Mouse (Mus musculus): ENCODE data around the gene Pitx1.

Pitx1 gene

GRCm38 (mm10) chr13:55836142-55836625 is at the start of gene Pitx1:
Pitx1 (minus strand) TSS chr13:55836192.
- no peak for DNase-seq

- DNase-seq: no peak
Observed at GRCm38 (mm10) chr13:55881431-55882202, 45.6 kb upstream of the Pitx1 start.

- DNase-seq: no peak
Observed at GRCm38 (mm10) chr13:55878353-55878752, 42.4 kb upstream of the Pitx1 start.

- no peak for DNase-seq
Observed at GRCm38 (mm10) chr13:55871410-55871809, 35.4 kb upstream of the Pitx1 start.

GRCm38 (mm10) chr13:55870001-55870400 is 34.0 kb upstream of the Pitx1 start:
- DNase-seq: peak in 1 of 2 experiments; percentile 8

- no peak for DNase-seq
Observed at GRCm38 (mm10) chr13:55867540-55868103, 31.6 kb upstream of the Pitx1 start.

- DNase-seq: no peak
Observed at GRCm38 (mm10) chr13:55860483-55860882, 24.5 kb upstream of the Pitx1 start.

- no peak for DNase-seq
Observed at GRCm38 (mm10) chr13:55858463-55858862, 22.5 kb upstream of the Pitx1 start.

- DNase-seq: no peak
Observed at GRCm38 (mm10) chr13:55855793-55856192, 19.8 kb upstream of the Pitx1 start.

GRCm38 (mm10) chr13:55852205-55852604 is 16.2 kb upstream of the Pitx1 start:
- DNase-seq: no peak

- DNase-seq: no peak
Observed at GRCm38 (mm10) chr13:55850726-55851125, 14.7 kb upstream of the Pitx1 start.

- DNase-seq: no peak
Observed at GRCm38 (mm10) chr13:55848604-55849190, 12.7 kb upstream of the Pitx1 start.

GRCm38 (mm10) chr13:55847805-55848204 is 11.8 kb upstream of the Pitx1 start:
- DNase-seq: peak in 1 of 2 experiments; percentile 36

GRCm38 (mm10) chr13:55843700-55844099 is 7.7 kb upstream of the Pitx1 start:
- no peak for DNase-seq

- no peak for DNase-seq
Observed at GRCm38 (mm10) chr13:55840223-55840622, 4.2 kb upstream of the Pitx1 start.

GRCm38 (mm10) chr13:55836786-55837780 is 1.1 kb upstream of the Pitx1 start:
- DNase-seq: no peak

- no peak for DNase-seq
Observed at GRCm38 (mm10) chr13:55835548-55836097, 369 bp downstream of the Pitx1 start.

GRCm38 (mm10) chr13:55834667-55835066 is 1.3 kb downstream of the Pitx1 start:
- DNase-seq: no peak

- no peak for DNase-seq
Observed at GRCm38 (mm10) chr13:55833921-55834320, 2.1 kb downstream of the Pitx1 start.

GRCm38 (mm10) chr13:55832602-55833001 is 3.4 kb downstream of the Pitx1 start:
- DNase-seq: no peak

GRCm38 (mm10) chr13:55831722-55832160 is 4.3 kb downstream of the Pitx1 start:
- DNase-seq: peak in 1 of 2 experiments; percentile 23

Data from kidney, postnatal 36 days (tissue).